8 mouse cellular contexts compared by ENCODE assay signal in the genomic region with DNA sequence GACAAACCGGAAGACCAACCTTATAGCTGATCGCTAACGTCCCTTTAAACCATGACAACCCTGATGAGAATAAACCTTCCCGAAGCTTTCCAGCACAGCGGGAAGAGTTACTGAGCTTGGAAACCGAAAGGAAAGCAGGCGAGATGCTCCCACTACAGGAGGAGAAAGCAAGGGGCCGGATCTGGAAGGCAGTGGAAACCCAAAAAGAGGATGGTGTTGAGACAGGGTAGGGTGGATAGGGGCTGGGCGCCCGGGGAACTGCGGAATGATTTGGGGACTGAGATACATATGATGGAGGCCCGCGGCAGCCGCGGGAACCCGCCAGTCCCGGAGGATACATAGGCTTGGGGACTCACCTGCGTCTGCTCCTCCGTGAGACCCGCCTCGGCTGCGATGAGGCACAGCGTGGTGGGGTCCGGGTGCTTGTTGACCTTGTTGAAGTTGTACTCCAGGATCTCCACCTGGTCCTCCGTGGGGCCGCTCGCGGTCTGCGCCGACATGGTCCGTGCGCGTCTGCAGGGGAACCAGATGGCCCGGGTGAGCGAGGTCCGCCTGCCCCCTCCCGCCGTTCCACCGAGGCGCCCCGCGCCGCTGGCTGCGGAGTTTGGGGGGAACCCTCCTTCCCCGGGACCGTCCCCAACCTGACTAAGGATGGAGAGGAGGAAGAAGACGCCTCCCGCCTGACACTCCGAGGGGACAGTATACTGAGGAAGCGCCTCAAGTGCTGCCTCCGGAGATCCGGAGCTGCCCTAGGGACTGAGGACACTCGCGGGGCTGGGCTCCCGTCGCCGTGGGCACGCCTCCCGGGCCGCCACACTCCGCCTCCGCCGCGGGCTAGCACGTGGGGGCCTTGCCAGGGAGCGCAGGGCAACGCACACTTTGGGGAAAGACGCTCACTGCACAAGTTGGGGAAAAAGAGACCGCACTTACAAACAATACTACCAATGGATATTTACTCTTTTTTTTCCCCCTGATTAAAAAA. TPM values are rescaled to one million over a fixed set of nuclear protein-coding genes. Genes with fewer than 3 reads are reported as not detected.
A peak's percentile ranks its signal among the peaks of the same experiment; 100 is the strongest.
DNase-seq lines count a peak whose midpoint lies in the region; ATAC-seq and TF ChIP-seq lines count a peak whose summit lies in the region.

No protein-coding gene starts in this region.

- no peaks in the 10 kb centered on the region for H3K27me3 ChIP-seq in forebrain, postnatal 0 days (ENCODE audit: insufficient read depth, low read length)

- H3K4me1 ChIP-seq in ES-E14 (ENCODE audit: control insufficient read depth in 2 of 2, insufficient read depth in 2 of 2, low read length in 2 of 2, poor library complexity in 1 of 2): peaks cover 0 to 5% of the 10 kb centered on the region in 2 experiments; a peak in 1 of 4 replicates
- H3K4me1 ChIP-seq in forebrain, postnatal 0 days (ENCODE audit: insufficient read depth): no peaks in the 10 kb centered on the region

- no peaks in the 10 kb centered on the region for H3K36me3 ChIP-seq in ES-E14 (ENCODE audit: control insufficient read depth, insufficient read depth, low read length, poor library complexity, severe bottlenecking)
- H3K36me3 ChIP-seq in forebrain, postnatal 0 days (ENCODE audit: insufficient read depth): no peaks in the 10 kb centered on the region

- under 1% methylated on average over 69 of the region's 69 CpGs for WGBS in forebrain, postnatal 0 days

- ATAC-seq in forebrain, postnatal 0 days: peak; percentile 75
- ATAC-seq in hematopoietic stem cell, adult 5-6 weeks (replicated peaks in 1 of 2; ENCODE audit: insufficient read depth in 1 of 2, low FRiP score in 2 of 2, low TSS enrichment in 1 of 2, low read depth in 1 of 2, poor library complexity in 2 of 2, severe bottlenecking in 2 of 2): peak; percentile 71 to 74

- in situ Hi-C loops in ES-E14 (cut with MboI; ENCODE audit: low sequenced_read_pairs in 2 of 2, unreplicated experiment in 2 of 2): no loop called here

- H3K4me3 ChIP-seq in ES-E14 (ENCODE audit: insufficient read depth in 1 of 2, low read depth in 1 of 2, low read length in 2 of 2, poor library complexity in 1 of 2, severe bottlenecking in 1 of 2): peak overlapping the region; percentile 50 to 58
- H3K4me3 ChIP-seq in forebrain, postnatal 0 days (ENCODE audit: low read depth, low read length): peak overlapping the region; percentile 54

- TF ChIP-seq CTCF in forebrain, postnatal 0 days (IDR thresholded peaks at IDR 0.05; ENCODE audit: low read depth): no peak; the same call in 1 of the 2 replicates

- no peak for DNase-seq in ES-E14 (ENCODE audit: low read depth, low spot score)
- peak; percentile 24 for DNase-seq in cerebellum, adult 8-10 months
- peak; percentile 60 for DNase-seq in forebrain, postnatal 0 days
- peak; percentile 34 for DNase-seq in layer of hippocampus, adult 9-11 months
- peak; percentile 91 for DNase-seq in lung, postnatal 10 days
- peak; percentile 63 for DNase-seq in ovary, adult 18-20 months (ENCODE audit: low spot score)
- peak; percentile 12 to 44 for DNase-seq in thymus, postnatal 10 days (ENCODE audit: low spot score in 2 of 2)

- peak overlapping the region; percentile 5; the same call in 1 of the 2 replicates for H3K9ac ChIP-seq in ES-E14 (ENCODE audit: insufficient read depth, low read depth, low read length, poor library complexity, severe bottlenecking)
- peak overlapping the region; percentile 51 for H3K9ac ChIP-seq in forebrain, postnatal 0 days

- H3K4me2 ChIP-seq in forebrain, postnatal 0 days (ENCODE audit: low read depth): peak overlapping the region; percentile 99

- no peaks in the 10 kb centered on the region for H3K9me3 ChIP-seq in ES-E14 (ENCODE audit: control insufficient read depth, insufficient read depth, low read depth, low read length)
- H3K9me3 ChIP-seq in forebrain, postnatal 0 days (ENCODE audit: low read length): no peaks in the 10 kb centered on the region

- H3K27ac ChIP-seq in ES-E14 (ENCODE audit: insufficient read depth, low read depth, low read length, poor library complexity, severe bottlenecking): no peak overlapping the region
- 0 out of 2 replicates have a peak overlapping the region, but pooled peaks have one; percentile 23 for H3K27ac ChIP-seq in forebrain, postnatal 0 days (ENCODE audit: low read depth, low read length)

TF ChIP-seq in ES-E14, 5 proteins besides CTCF, POLR2A, EP300 and RAD21:
- TF ChIP-seq MAFK (IDR thresholded peaks at IDR 0.05; ENCODE audit: insufficient read depth, low read depth, low read length) (no peak), ZNF384 (IDR thresholded peaks at IDR 0.05; ENCODE audit: low read depth, low read length) (no peak), HCFC1 (IDR thresholded peaks at IDR 0.05; ENCODE audit: borderline replicate concordance, insufficient read depth, low read length) (no peak), CHD2 (IDR thresholded peaks at IDR 0.05; ENCODE audit: low read depth, low read length) (no peak), ZC3H11A (IDR thresholded peaks at IDR 0.05; ENCODE audit: borderline replicate concordance, low read depth, low read length) (no peak)

RNA-seq across cellular contexts. Expression of a gene that starts 20.1 kb away (rescaled TPM):
- total RNA-seq in ES-E14 (2012; rRNA removed): 3.9 and 4.9 TPM in 2 replicates
- 26.1 and 28.1 TPM in 2 replicates for total RNA-seq in forebrain, postnatal 0 days (2014; rRNA removed)
- polyA plus RNA-seq in forebrain, postnatal 0 days (2015; fragmentation: Nextera tagmentation; extraction: Ambion mirVana): 2.7 and 2.8 TPM in 2 replicates
- total RNA-seq in hematopoietic stem cell, adult 5-6 weeks (2017): 0.88 and 2.6 TPM in 2 replicates
